Mouse (Mus musculus): Measurements from ENCODE around the gene Fap.

The Fap gene

GRCm38 (mm10) chr2:62573753-62574159 is at the start of gene Fap:
Gene Fap (minus strand): TSS chr2:62574075.
- no peak for DNase-seq (ENCODE audit: low read depth in 1 of 2, low spot score in 2 of 2)

- DNase-seq (ENCODE audit: low read depth in 1 of 2, low spot score in 2 of 2), result no peak
Observed at GRCm38 (mm10) chr2:62623024-62623441, 49.2 kb upstream of the Fap start.

GRCm38 (mm10) chr2:62619679-62620078 is 45.8 kb upstream of the Fap start:
- DNase-seq (ENCODE audit: low read depth in 1 of 2, low spot score in 2 of 2), result no peak

GRCm38 (mm10) chr2:62618934-62619341 is 45.1 kb upstream of the Fap start:
- DNase-seq (ENCODE audit: low read depth in 1 of 2, low spot score in 2 of 2), result no peak

- DNase-seq (ENCODE audit: low read depth in 1 of 2, low spot score in 2 of 2), result no peak
Observed at GRCm38 (mm10) chr2:62613133-62613532, 39.3 kb upstream of the Fap start.

- DNase-seq (ENCODE audit: low read depth in 1 of 2, low spot score in 2 of 2), result no peak
Observed at GRCm38 (mm10) chr2:62606205-62606604, 32.3 kb upstream of the Fap start.

- no peak for DNase-seq (ENCODE audit: low read depth in 1 of 2, low spot score in 2 of 2)
Observed at GRCm38 (mm10) chr2:62603530-62603929, 29.7 kb upstream of the Fap start.

- no peak for DNase-seq (ENCODE audit: low read depth in 1 of 2, low spot score in 2 of 2)
Observed at GRCm38 (mm10) chr2:62596586-62596985, 22.7 kb upstream of the Fap start.

- DNase-seq (ENCODE audit: low read depth in 1 of 2, low spot score in 2 of 2), result no peak
Observed at GRCm38 (mm10) chr2:62594491-62594890, 20.6 kb upstream of the Fap start.

GRCm38 (mm10) chr2:62591555-62591954 is 17.7 kb upstream of the Fap start:
- no peak for DNase-seq (ENCODE audit: low read depth in 1 of 2, low spot score in 2 of 2)

GRCm38 (mm10) chr2:62589333-62589732 is 15.5 kb upstream of the Fap start:
- no peak for DNase-seq (ENCODE audit: low read depth in 1 of 2, low spot score in 2 of 2)

GRCm38 (mm10) chr2:62585769-62586168 is 11.9 kb upstream of the Fap start:
- no peak for DNase-seq (ENCODE audit: low read depth in 1 of 2, low spot score in 2 of 2)

GRCm38 (mm10) chr2:62574962-62575361 is 1.1 kb upstream of the Fap start:
- no peak for DNase-seq (ENCODE audit: low read depth in 1 of 2, low spot score in 2 of 2)

GRCm38 (mm10) chr2:62574250-62574649 is 375 bp upstream of the Fap start:
- DNase-seq (ENCODE audit: low read depth in 1 of 2, low spot score in 2 of 2), result no peak

GRCm38 (mm10) chr2:62573099-62573752 is 649 bp downstream of the Fap start:
- DNase-seq (ENCODE audit: low read depth in 1 of 2, low spot score in 2 of 2), result no peak

- DNase-seq (ENCODE audit: low read depth in 1 of 2, low spot score in 2 of 2), result no peak
Observed at GRCm38 (mm10) chr2:62564687-62565086, 9.2 kb downstream of the Fap start.

GRCm38 (mm10) chr2:62562661-62563485 is 11.0 kb downstream of the Fap start:
- no peak for DNase-seq (ENCODE audit: low read depth in 1 of 2, low spot score in 2 of 2)

GRCm38 (mm10) chr2:62557417-62557816 is 16.5 kb downstream of the Fap start:
- DNase-seq (ENCODE audit: low read depth in 1 of 2, low spot score in 2 of 2), result no peak

- no peak for DNase-seq (ENCODE audit: low read depth in 1 of 2, low spot score in 2 of 2)
Observed at GRCm38 (mm10) chr2:62556349-62556748, 17.5 kb downstream of the Fap start.

GRCm38 (mm10) chr2:62549659-62550058 is 24.2 kb downstream of the Fap start:
- no peak for DNase-seq (ENCODE audit: low read depth in 1 of 2, low spot score in 2 of 2)

- DNase-seq (ENCODE audit: low read depth in 1 of 2, low spot score in 2 of 2), result no peak
Observed at GRCm38 (mm10) chr2:62549131-62549530, 24.7 kb downstream of the Fap start.

- DNase-seq (ENCODE audit: low read depth in 1 of 2, low spot score in 2 of 2), result no peak
Observed at GRCm38 (mm10) chr2:62548104-62548503, 25.8 kb downstream of the Fap start.

GRCm38 (mm10) chr2:62535483-62535882 is 38.4 kb downstream of the Fap start:
- DNase-seq (ENCODE audit: low read depth in 1 of 2, low spot score in 2 of 2), result no peak
